Mouse (Mus musculus): ENCODE data around the gene Cpeb3. TPM values are rescaled to one million over a fixed set of nuclear protein-coding genes. Genes with fewer than 3 reads are reported as not detected.

Cpeb3 gene
- polyA plus RNA-seq (2015; fragmentation: Nextera tagmentation; extraction: Ambion mirVana) = 6.5 and 7.9 TPM in 2 replicates

DNA sequence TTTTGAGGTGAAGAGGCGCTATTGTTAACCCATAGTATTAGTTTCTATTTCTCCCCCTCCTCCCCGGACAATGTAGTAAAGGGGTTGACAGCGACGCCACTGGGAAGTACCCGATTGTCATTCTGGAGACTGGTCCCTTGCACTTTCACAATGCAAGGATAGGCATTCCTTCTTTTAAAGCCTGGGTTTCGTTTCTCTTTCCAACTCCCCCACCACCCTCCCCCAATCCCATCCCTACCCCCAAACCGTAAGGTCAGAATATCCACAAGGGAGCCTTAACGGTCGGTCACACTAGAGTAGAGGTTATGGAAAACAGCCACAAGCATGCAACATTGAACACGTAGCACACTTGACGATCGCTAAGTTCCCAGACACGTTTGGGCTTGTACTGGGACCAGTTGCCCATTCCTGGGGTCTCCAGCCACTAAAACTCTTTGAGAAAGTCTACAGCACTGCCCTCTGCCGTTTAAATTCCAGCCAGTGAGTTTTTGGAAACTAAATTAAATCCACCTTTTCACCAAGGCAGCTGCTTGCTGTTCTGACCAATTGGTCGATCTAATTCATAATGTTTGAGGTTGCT, at the start of gene Cpeb3:
TSS of gene Cpeb3 (minus strand) at position 426 of the 580 bp plus-strand sequence.
- peak within 1 kb of the TSS; percentile 86 for H3K4me3 ChIP-seq
- H3K9ac ChIP-seq = peak within 1 kb of the TSS; percentile 98
- no peaks in the 10 kb centered on the region for H3K27me3 ChIP-seq (replicated peaks)
- peak within 1 kb of the TSS; percentile 93 for H3K27ac ChIP-seq (replicated peaks)
- peak within 1 kb of the TSS; percentile 82 for H3K4me2 ChIP-seq
- no peaks in the 10 kb centered on the region for H3K9me3 ChIP-seq
- ATAC-seq (ENCODE audit: extremely low read depth, insufficient number of reproducible peaks, low FRiP score, low TSS enrichment) = no peak
- peaks cover 29% of the 10 kb centered on the region for H3K36me3 ChIP-seq
- H3K4me1 ChIP-seq = peaks cover 26% of the 10 kb centered on the region
- under 1% methylated on average over 15 of the region's 15 CpGs for WGBS

DNA sequence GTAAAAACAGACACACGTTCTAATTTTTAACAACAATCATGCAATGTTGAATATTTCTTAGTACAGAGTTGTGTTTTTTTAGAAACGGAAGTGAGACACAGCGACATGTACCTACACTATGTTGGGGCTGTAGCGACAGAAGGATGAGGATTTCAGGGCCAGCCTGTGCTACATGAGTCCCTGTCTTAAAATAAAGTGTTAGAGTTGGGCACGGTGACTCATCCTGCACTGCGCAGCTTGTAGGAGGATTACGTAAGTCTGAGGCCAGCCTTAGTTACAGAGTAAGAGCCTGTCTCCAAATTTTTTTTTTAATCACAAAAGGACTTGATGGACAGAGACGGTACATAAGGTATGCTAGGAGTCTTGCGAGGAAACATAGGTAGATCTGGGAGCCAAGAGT, 46.9 kb upstream of the Cpeb3 start:
- ATAC-seq (ENCODE audit: extremely low read depth, insufficient number of reproducible peaks, low FRiP score, low TSS enrichment) = no peak
- no peaks in the 10 kb centered on the region for H3K36me3 ChIP-seq
- H3K9ac ChIP-seq = no peak overlapping the region
- H3K4me3 ChIP-seq = no peak overlapping the region
- no peaks in the 10 kb centered on the region for H3K9me3 ChIP-seq
- no peaks in the 10 kb centered on the region for H3K4me1 ChIP-seq
- no peak overlapping the region for H3K27ac ChIP-seq (replicated peaks)
- no peak overlapping the region for H3K4me2 ChIP-seq
- WGBS = 79% methylated on average over 9 of the region's 9 CpGs
- H3K27me3 ChIP-seq (replicated peaks) = no peaks in the 10 kb centered on the region

DNA sequence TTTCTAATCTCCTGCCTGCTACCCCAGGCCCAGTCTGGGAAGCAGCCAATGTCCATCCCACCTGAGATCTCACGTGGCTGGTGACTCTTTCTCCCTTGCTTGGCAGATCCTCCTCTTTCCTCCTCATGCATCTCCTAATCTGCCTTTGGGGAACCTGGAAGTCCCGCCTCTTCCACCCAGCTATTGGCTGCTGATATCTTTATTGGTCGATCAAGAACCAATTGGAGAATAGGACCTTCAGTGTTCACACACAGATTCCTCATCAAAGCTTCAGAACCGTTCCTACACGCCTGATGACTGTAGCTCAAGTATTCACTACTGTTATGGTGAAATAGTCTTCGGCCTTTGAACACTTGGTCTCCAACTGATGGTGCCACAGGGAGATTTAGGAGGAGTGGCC, 43.7 kb upstream of the Cpeb3 start:
- WGBS = 52% methylated on average over 6 of the region's 6 CpGs
- no peak overlapping the region for H3K9ac ChIP-seq

DNA sequence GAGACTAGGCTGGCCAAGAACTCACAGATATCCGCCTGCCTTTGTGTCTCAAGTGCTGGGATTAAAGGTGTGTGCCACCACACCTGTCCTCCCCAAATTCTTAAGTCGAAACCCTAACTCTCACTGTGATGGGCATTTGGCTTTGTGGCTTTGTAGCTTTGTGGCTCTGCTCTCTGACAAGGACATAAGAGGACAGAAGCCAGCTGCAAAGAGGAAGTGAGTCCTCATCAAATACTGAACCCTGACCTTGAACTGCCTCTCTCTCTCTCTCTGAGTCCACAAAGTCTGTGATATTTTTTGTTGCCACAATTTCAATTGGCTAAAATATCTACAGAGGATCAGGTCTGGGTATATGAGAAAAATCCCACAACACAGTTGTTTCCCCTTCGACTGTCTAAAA, 39.8 kb upstream of the Cpeb3 start:
- no peak overlapping the region for H3K4me2 ChIP-seq
- no peak for ATAC-seq (ENCODE audit: extremely low read depth, insufficient number of reproducible peaks, low FRiP score, low TSS enrichment)
- H3K9ac ChIP-seq = no peak overlapping the region
- H3K4me3 ChIP-seq = no peak overlapping the region
- H3K27me3 ChIP-seq (replicated peaks) = no peaks in the 10 kb centered on the region
- H3K27ac ChIP-seq (replicated peaks) = no peak overlapping the region
- 71% methylated on average over 3 of the region's 3 CpGs for WGBS
- H3K9me3 ChIP-seq = no peaks in the 10 kb centered on the region
- no peaks in the 10 kb centered on the region for H3K4me1 ChIP-seq
- no peaks in the 10 kb centered on the region for H3K36me3 ChIP-seq

More for the DNA sequence above, 43.7 kb upstream of the Cpeb3 start:
- Histone ChIP-seq H3K9me3 (no peaks in the 10 kb centered on the region), H3K4me1 (no peaks in the 10 kb centered on the region), H3K27ac (replicated peaks) (no peak overlapping the region), H3K4me3 (no peak overlapping the region), H3K27me3 (replicated peaks) (no peaks in the 10 kb centered on the region), H3K4me2 (no peak overlapping the region), H3K36me3 (no peaks in the 10 kb centered on the region)
- no peak for ATAC-seq (ENCODE audit: extremely low read depth, insufficient number of reproducible peaks, low FRiP score, low TSS enrichment)

DNA sequence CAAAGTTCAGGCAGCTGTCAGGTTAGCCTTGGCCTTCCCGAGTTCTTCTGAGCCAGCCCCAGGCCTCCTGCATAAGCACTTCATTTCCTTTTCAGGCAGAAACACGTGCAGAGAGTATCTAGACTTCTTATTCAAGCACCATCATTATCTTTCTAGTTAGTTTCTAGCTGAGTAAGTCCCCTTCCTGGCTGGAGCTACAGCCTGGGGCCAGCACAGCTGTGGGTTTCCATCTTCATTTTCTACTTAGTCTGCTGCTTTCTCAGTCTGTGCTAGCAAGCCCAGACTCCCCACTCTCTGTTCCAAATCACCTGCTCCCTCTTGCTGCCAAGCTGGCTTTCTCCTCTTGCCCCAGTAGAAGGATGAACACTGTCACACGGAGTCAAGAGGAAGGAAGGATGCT, 38.5 kb upstream of the Cpeb3 start:
- H3K9ac ChIP-seq = no peak overlapping the region
- H3K9me3 ChIP-seq = no peaks in the 10 kb centered on the region
- no peaks in the 10 kb centered on the region for H3K36me3 ChIP-seq
- H3K4me2 ChIP-seq = no peak overlapping the region
- ATAC-seq (ENCODE audit: extremely low read depth, insufficient number of reproducible peaks, low FRiP score, low TSS enrichment) = no peak
- H3K4me1 ChIP-seq = no peaks in the 10 kb centered on the region
- no peaks in the 10 kb centered on the region for H3K27me3 ChIP-seq (replicated peaks)
- no peak overlapping the region for H3K27ac ChIP-seq (replicated peaks)
- 34% methylated on average over 3 of the region's 3 CpGs for WGBS
- H3K4me3 ChIP-seq = no peak overlapping the region

DNA sequence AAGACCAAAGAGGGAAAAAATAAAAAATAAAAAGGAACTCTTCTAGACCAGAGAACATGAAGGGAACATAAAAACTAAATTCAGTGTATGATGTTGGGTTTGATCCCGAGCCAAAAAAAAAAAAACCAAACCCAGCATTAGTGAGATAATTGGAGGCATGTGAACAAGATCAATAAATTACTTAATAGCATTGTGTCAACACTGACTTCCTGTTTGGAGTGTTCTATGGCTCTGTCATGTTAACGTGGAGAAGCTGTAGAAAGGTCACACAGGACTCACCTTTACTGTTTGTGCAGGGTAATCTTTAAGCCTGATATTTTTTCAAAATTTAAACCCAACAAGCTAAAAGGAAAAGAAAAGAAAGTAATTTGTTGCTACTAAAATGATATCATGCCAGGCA, 34.3 kb upstream of the Cpeb3 start:
- H3K9ac ChIP-seq = no peak overlapping the region
- H3K4me2 ChIP-seq = no peak overlapping the region
- H3K27ac ChIP-seq (replicated peaks) = no peak overlapping the region
- 50% methylated on average over 2 of the region's 2 CpGs for WGBS
- ATAC-seq (ENCODE audit: extremely low read depth, insufficient number of reproducible peaks, low FRiP score, low TSS enrichment) = no peak
- H3K27me3 ChIP-seq (replicated peaks) = peaks cover 4% of the 10 kb centered on the region
- H3K4me1 ChIP-seq = peaks cover 9% of the 10 kb centered on the region
- no peaks in the 10 kb centered on the region for H3K9me3 ChIP-seq
- no peaks in the 10 kb centered on the region for H3K36me3 ChIP-seq
- H3K4me3 ChIP-seq = no peak overlapping the region

DNA sequence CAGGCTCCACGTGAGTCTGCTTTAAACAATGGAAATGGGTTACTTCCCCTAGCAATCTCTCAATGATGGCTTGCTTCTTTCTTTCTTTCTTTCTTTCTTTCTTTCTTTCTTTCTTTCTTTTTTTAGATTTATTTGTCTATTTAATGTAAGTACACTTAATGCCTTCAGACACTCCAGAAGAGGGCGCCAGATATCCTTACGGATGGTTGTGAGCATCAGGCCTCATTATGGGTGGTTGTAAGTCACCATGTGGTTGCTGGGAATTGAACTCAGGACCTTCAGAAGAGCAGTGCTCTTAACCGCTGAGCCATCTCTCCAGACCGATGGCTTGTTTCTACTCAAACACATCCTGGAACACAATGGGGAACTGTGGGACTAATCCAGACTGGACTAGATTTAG, 32.8 kb upstream of the Cpeb3 start:
- no peaks in the 10 kb centered on the region for H3K9me3 ChIP-seq
- H3K4me3 ChIP-seq = no peak overlapping the region
- 66% methylated on average over 5 of the region's 5 CpGs for WGBS

DNA sequence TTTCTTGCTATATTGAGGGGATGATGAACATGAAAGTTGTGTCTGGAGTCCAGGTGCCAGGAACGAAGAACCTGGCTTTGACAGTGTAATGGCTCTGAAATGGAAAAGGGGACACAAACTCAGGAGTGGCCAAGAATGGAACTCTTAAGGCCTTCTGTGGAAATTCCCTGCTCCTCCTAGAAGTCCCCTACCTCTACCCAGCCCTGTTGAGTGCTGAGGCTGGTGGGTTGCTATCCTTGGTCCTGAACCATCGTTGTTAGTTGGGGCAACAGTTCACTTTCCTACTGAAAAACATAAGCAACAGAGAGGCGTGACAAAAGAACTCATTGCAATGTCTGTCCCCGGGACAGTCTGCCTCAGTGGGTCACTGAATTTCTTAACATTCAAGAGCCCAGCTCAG, 30.7 kb upstream of the Cpeb3 start:
- no peak for ATAC-seq (ENCODE audit: extremely low read depth, insufficient number of reproducible peaks, low FRiP score, low TSS enrichment)
- no peaks in the 10 kb centered on the region for H3K36me3 ChIP-seq
- WGBS = 21% methylated on average over 4 of the region's 4 CpGs
- H3K9me3 ChIP-seq = no peaks in the 10 kb centered on the region
- H3K4me2 ChIP-seq = peak overlapping the region; percentile 52
- H3K27ac ChIP-seq (replicated peaks) = no peak overlapping the region
- peaks cover 39% of the 10 kb centered on the region for H3K27me3 ChIP-seq (replicated peaks)
- H3K4me3 ChIP-seq = no peak overlapping the region
- peaks cover 13% of the 10 kb centered on the region for H3K4me1 ChIP-seq
- H3K9ac ChIP-seq = no peak overlapping the region

More for the DNA sequence above, 32.8 kb upstream of the Cpeb3 start:
- H3K4me1 ChIP-seq = peaks cover 10% of the 10 kb centered on the region
- H3K27ac ChIP-seq (replicated peaks) = no peak overlapping the region
- H3K36me3 ChIP-seq = no peaks in the 10 kb centered on the region
- peaks cover 20% of the 10 kb centered on the region for H3K27me3 ChIP-seq (replicated peaks)
- H3K9ac ChIP-seq = no peak overlapping the region
- H3K4me2 ChIP-seq = no peak overlapping the region
- ATAC-seq (ENCODE audit: extremely low read depth, insufficient number of reproducible peaks, low FRiP score, low TSS enrichment) = no peak

DNA sequence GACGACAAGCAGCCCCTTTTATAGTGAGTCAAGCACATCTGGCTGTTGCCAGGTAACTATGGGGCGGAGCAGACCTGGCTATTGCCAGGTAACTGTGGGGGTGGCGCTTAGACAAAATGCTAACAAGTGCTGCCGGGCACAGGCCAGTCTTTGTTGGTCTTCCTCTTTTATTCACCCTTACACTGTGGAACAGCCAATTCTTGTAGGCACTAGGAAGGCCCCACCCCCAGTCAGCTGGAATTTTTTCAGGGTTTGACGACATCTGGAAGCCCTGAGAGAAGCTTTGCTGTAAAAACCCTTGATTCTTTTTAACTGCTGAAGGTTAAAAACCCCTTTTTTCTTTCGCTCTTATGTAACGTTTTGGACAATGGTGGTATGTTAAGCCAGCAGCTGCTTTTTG, 30.2 kb upstream of the Cpeb3 start:
- H3K4me2 ChIP-seq = peak overlapping the region; percentile 52
- peaks cover 44% of the 10 kb centered on the region for H3K27me3 ChIP-seq (replicated peaks)
- no peak overlapping the region for H3K9ac ChIP-seq
- WGBS = 9% methylated on average over 7 of the region's 7 CpGs
- H3K4me3 ChIP-seq = no peak overlapping the region
- no peak for ATAC-seq (ENCODE audit: extremely low read depth, insufficient number of reproducible peaks, low FRiP score, low TSS enrichment)
- H3K27ac ChIP-seq (replicated peaks) = no peak overlapping the region
- H3K9me3 ChIP-seq = no peaks in the 10 kb centered on the region
- H3K4me1 ChIP-seq = peaks cover 17% of the 10 kb centered on the region
- no peaks in the 10 kb centered on the region for H3K36me3 ChIP-seq

DNA sequence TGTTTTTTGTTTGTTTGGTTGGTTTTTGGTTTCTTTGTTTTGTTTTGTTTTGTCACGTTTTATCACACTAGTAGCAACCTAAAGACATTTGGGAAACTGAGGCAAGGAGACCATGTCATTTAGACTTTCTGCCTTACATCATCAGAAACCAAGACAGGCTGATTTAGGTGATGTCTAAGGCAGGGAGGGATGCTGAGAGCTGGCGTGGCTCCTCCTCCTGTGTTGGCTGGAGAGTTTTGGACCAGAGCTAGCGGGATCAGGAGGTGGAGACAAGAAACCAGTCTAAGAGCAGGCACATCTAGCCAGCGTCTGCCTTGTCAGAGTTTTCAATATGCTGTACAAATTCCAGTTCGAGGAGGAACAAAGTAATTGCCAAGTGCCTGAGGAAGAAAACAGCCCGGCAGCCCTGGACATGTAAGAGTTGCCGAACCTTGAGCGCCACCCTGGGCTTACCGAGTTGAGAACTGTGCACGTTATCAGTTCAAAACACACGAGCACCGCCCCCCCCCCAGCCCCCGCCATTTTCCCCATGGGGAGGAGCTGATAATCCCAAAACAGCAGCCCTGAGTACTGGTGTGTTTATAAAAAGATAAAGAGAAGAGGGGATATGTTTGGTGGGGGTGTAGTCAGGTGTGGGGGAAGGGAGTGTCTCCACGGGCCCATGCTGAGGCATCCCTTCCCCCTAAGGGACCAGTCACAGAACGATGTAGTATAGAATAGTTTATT, 29.5 kb upstream of the Cpeb3 start:
- 4% methylated on average over 15 of the region's 15 CpGs for WGBS
- Histone ChIP-seq H3K36me3 (no peaks in the 10 kb centered on the region), H3K4me1 (peaks cover 19% of the 10 kb centered on the region), H3K4me2 (peak overlapping the region; percentile 52), H3K4me3 (0 out of 2 replicates have a peak overlapping the region, but pooled peaks have one; percentile 13), H3K27me3 (replicated peaks) (peaks cover 50% of the 10 kb centered on the region), H3K9me3 (no peaks in the 10 kb centered on the region), H3K9ac (no peak overlapping the region), H3K27ac (replicated peaks) (peak overlapping the region; percentile 25; the same call in 1 of the 2 replicates)
- ATAC-seq (ENCODE audit: extremely low read depth, insufficient number of reproducible peaks, low FRiP score, low TSS enrichment) = peak; percentile 60; the same call in 1 of the 2 replicates

DNA sequence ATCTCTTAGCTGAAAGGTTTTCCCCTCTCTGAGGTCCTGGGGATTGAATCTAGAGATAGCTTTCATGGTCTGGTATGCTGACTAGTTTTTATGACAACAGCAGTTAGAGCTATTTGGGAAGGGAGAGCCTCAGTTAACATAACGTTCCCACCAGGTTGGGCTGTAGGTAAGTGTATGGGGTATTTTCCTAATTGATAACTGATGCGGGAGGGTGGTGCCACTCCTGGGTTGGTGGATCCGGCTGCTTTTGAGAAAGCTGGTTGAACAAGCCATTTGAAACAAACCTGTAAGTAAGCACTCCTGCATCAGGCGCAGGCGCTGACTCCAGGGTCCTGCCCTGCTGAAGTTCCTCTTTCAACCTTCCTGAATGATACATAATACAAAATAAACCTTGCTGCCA, 28.9 kb upstream of the Cpeb3 start:
- 56% methylated on average over 5 of the region's 5 CpGs for WGBS
- ATAC-seq (ENCODE audit: extremely low read depth, insufficient number of reproducible peaks, low FRiP score, low TSS enrichment) = no peak
- H3K4me1 ChIP-seq = peaks cover 19% of the 10 kb centered on the region
- peak overlapping the region; percentile 52 for H3K4me2 ChIP-seq
- no peak overlapping the region for H3K9ac ChIP-seq
- H3K4me3 ChIP-seq = no peak overlapping the region
- H3K27ac ChIP-seq (replicated peaks) = peak overlapping the region; percentile 25; the same call in 1 of the 2 replicates
- H3K36me3 ChIP-seq = no peaks in the 10 kb centered on the region
- no peaks in the 10 kb centered on the region for H3K9me3 ChIP-seq
- peaks cover 56% of the 10 kb centered on the region for H3K27me3 ChIP-seq (replicated peaks)

DNA sequence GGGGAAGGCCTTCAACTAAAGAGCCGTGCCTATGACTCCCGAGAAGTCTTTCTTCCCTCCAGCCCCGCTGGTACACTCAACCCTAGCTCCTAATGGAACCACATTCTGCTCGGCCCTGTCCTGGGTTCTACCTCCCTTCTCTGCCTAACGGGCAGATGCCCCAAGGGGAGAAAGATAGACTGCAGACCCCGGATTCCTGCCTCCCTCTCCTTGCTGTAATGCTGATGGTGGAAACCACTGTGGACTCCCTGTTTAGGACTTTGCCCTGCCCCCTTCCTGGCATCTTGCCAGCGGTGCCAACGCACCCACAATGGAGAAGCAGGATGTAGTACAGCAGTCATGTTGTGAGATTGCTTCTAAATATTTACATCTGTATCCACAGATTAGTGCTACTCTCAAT, 27.4 kb upstream of the Cpeb3 start:
- Histone ChIP-seq H3K4me3 (no peak overlapping the region), H3K27ac (replicated peaks) (no peak overlapping the region), H3K9ac (no peak overlapping the region), H3K36me3 (no peaks in the 10 kb centered on the region), H3K4me2 (peak overlapping the region; percentile 46; the same call in 1 of the 2 replicates), H3K4me1 (peaks cover 19% of the 10 kb centered on the region), H3K27me3 (replicated peaks) (peaks cover 56% of the 10 kb centered on the region), H3K9me3 (no peaks in the 10 kb centered on the region)
- no peak for ATAC-seq (ENCODE audit: extremely low read depth, insufficient number of reproducible peaks, low FRiP score, low TSS enrichment)
- WGBS = 54% methylated on average over 8 of the region's 8 CpGs

All from heart, embryonic 13.5 days (tissue).